Mouse (Mus musculus) liver, embryonic 16.5 days (tissue): Measurements from ENCODE around the gene Fbxo27. TPM values are rescaled to one million over a fixed set of nuclear protein-coding genes. Genes with fewer than 3 reads are reported as not detected.

Source experiments
- ATAC-seq: fragments of 200-750 bp; cut with Nextera tagmentation; 2 replicates; pipeline ENCODE4 v1.8.0; 2017; ENCODE audit warnings: low read depth, mild to moderate bottlenecking, moderate number of reproducible peaks, moderate library complexity
- H3K27ac ChIP-seq: fragments of 300-500 bp; sonication (generic); 2 replicates; pipeline ENCODE4 v1.5.1; 2014; ENCODE audit warnings: mild to moderate bottlenecking, low read length
- H3K27me3 ChIP-seq: fragments of 300-500 bp; sonication (generic); 2 replicates; pipeline ENCODE4 v1.6.1; 2014; ENCODE audit warnings: low read depth, low read length, mixed read lengths; ENCODE audit not compliant: control insufficient read depth, insufficient read depth
- H3K36me3 ChIP-seq: fragments of 300-500 bp; sonication (generic); 2 replicates; pipeline ENCODE4 v1.6.1; 2014; ENCODE audit warnings: mild to moderate bottlenecking; ENCODE audit not compliant: control insufficient read depth, insufficient read depth
- H3K4me1 ChIP-seq: fragments of 300-500 bp; sonication (generic); 2 replicates; pipeline ENCODE4 v1.6.1; 2014; ENCODE audit warnings: low read depth, low read length, mixed read lengths; ENCODE audit not compliant: control insufficient read depth
- H3K4me2 ChIP-seq: fragments of 300-500 bp; sonication (generic); 2 replicates; pipeline ENCODE4 v1.6.1; 2014; ENCODE audit warnings: low read depth, low read length, mixed read lengths
- H3K4me3 ChIP-seq: fragments of 300-500 bp; sonication (generic); 2 replicates; pipeline ENCODE4 v1.5.1; 2014; ENCODE audit warnings: low read depth, mild to moderate bottlenecking, low read length
- H3K9ac ChIP-seq: fragments of 300-500 bp; sonication (generic); 2 replicates; pipeline ENCODE4 v1.6.1; 2014; ENCODE audit warnings: low read depth, low read length
- H3K9me3 ChIP-seq: fragments of 300-500 bp; sonication (generic); replicated peaks from 2 replicates; pipeline ENCODE4 v1.6.1; 2016; ENCODE audit warnings: low read length; ENCODE audit not compliant: control insufficient read depth
- WGBS: fragments of 180-500 bp; shearing (Covaris S2); extraction: QIAGEN DNeasy Blood & Tissue Kit; methylation state at CpG from one replicate; pipeline ENCODE4 v1.1.7; 2014; ENCODE audit not compliant: insufficient replicate concordance; 5-methylcytosine and 5-hydroxymethylcytosine counted together
- polyA plus RNA-seq: library from polyadenylated mRNA; unstranded; fragments of >200 nt; fragmentation: Nextera tagmentation; extraction: Ambion mirVana; gene quantifications from 2 replicates; pipeline ENCODE4 v1.2.1, GENCODE M21; 2015

Fbxo27 gene
- polyA plus RNA-seq, 1 experiment from 2014 or later = 0.34 TPM

GRCm38 (mm10) chr7:28732341-28733142 is 39.9 kb downstream of the Fbxo27 start:
- peak overlapping the region; percentile 18; the same call in 1 of the 2 replicates for H3K9ac ChIP-seq

DNA sequence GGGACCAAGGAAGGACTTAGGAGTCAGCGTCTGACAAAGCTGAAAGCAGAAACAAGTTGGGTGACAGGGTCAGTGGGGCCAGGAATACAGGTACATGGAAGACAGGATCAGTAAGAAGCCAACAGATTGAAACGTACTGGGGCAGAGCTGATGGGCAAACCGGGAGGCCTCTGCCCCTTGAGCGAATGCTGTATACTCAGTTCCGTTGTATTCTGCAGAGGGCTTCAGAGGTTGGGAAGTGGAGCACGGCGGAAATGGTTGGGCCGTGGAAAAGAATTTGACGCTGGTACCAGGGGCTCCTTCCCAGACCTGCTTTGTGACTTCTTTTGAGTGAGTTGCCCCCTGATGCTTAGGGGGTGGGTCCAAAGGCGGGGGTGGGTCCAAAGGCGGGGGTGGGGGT is 40.6 kb downstream of the Fbxo27 start:
- 12% methylated on average over 11 of the region's 11 CpGs for WGBS
- no peak overlapping the region for H3K9ac ChIP-seq
- H3K27ac ChIP-seq = no peak overlapping the region
- H3K36me3 ChIP-seq = no peaks in the 10 kb centered on the region
- no peaks in the 10 kb centered on the region for H3K9me3 ChIP-seq
- H3K4me1 ChIP-seq = peaks cover 9% of the 10 kb centered on the region
- no peak; the same call in 1 of the 2 replicates for ATAC-seq
- peaks cover 5% of the 10 kb centered on the region; the same call in 1 of the 2 replicates for H3K27me3 ChIP-seq
- peak overlapping the region; percentile 58 for H3K4me3 ChIP-seq
- peak overlapping the region; percentile 81 for H3K4me2 ChIP-seq

More at GRCm38 (mm10) chr7:28732341-28733142, 39.9 kb downstream of the Fbxo27 start:
- H3K4me2 ChIP-seq = peak overlapping the region; percentile 81
- no peak overlapping the region for H3K27ac ChIP-seq
- H3K4me1 ChIP-seq = peaks cover 9% of the 10 kb centered on the region
- H3K27me3 ChIP-seq = peaks cover 5% of the 10 kb centered on the region; the same call in 1 of the 2 replicates
- 5% methylated on average over 58 of the region's 58 CpGs for WGBS
- H3K36me3 ChIP-seq = no peaks in the 10 kb centered on the region
- no peaks in the 10 kb centered on the region for H3K9me3 ChIP-seq
- peak; percentile 93 for ATAC-seq
- H3K4me3 ChIP-seq = peak overlapping the region; percentile 58

DNA sequence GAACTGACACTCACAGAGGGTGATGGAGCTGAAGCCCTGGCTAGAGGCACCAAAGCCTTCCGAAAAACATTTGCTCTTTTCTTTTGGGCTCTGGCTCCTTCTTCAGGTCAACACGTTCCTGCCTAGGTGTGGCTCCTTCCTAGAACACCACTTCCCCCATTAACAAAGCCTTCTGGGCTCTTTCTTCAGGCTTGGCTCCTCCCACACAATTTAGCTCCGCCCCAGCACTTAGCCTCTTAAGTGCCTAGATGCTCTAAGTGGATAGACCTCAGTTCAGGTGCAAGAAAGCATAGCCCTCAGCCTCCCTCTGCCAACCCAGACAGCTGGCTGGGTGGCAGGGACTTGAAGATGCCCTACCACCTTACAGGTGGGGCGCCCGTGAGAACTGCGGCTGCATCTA is 43.1 kb downstream of the Fbxo27 start:
- no peak overlapping the region for H3K4me2 ChIP-seq
- peaks cover 10% of the 10 kb centered on the region for H3K4me1 ChIP-seq
- H3K4me3 ChIP-seq = no peak overlapping the region
- no peak overlapping the region for H3K27ac ChIP-seq
- 68% methylated on average over 6 of the region's 6 CpGs for WGBS
- peaks cover 5% of the 10 kb centered on the region; the same call in 1 of the 2 replicates for H3K27me3 ChIP-seq
- no peaks in the 10 kb centered on the region for H3K9me3 ChIP-seq
- ATAC-seq = no peak
- H3K36me3 ChIP-seq = no peaks in the 10 kb centered on the region
- H3K9ac ChIP-seq = no peak overlapping the region

- Histone ChIP-seq H3K27ac (no peak overlapping the region), H3K4me2 (no peak overlapping the region), H3K9me3 (no peaks in the 10 kb centered on the region), H3K27me3 (no peaks in the 10 kb centered on the region), H3K4me3 (no peak overlapping the region), H3K36me3 (no peaks in the 10 kb centered on the region), H3K4me1 (peaks cover 12% of the 10 kb centered on the region), H3K9ac (no peak overlapping the region)
- 90% methylated on average over 21 of the region's 21 CpGs for WGBS
- no peak for ATAC-seq
Observed at GRCm38 (mm10) chr7:28739829-28740228, 47.2 kb downstream of the Fbxo27 start.

DNA sequence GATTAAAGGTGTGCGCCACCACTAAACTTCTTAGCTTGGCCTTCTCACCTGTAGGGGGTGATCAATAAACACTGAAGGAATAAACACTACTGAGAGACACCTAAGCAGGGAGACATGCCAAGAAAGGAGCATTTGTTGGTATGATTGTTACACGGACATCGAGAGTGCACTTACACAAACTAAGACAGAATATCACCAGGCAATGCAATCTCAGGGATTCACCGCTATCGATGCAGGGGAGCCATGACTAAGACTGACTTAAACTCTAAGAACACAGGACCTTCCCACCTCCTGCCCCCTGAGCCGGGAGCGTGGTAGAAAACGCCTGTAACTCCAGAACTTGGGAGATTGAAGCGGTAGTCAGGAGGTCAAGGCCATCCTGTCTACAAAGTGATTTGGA is 48.3 kb downstream of the Fbxo27 start:
- H3K36me3 ChIP-seq = no peaks in the 10 kb centered on the region
- ATAC-seq = no peak
- peak overlapping the region; percentile 67 for H3K4me2 ChIP-seq
- H3K4me1 ChIP-seq = peaks cover 12% of the 10 kb centered on the region
- WGBS = 37% methylated on average over 9 of the region's 9 CpGs
- peak overlapping the region; percentile 74 for H3K9ac ChIP-seq
- H3K4me3 ChIP-seq = peak overlapping the region; percentile 67
- H3K9me3 ChIP-seq = no peaks in the 10 kb centered on the region
- H3K27ac ChIP-seq = no peak overlapping the region; the same call in 1 of the 2 replicates
- H3K27me3 ChIP-seq = no peaks in the 10 kb centered on the region

DNA sequence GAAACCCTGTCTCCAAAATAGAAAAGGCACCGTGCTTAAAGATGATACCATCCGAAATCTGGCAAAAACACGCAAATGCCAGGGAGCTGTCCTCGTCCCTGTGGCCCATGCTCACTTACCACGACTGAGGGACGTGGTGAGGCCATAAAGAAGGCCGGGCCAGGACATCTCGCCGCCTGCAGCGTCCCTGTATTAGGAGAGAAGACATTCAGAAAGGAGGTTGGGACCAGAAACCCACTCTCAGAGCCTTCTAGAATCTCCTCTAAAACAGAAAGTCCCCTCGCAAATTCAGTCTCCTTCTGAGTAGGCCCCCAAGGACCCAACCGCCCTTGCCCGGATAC is 48.7 kb downstream of the Fbxo27 start:
- Histone ChIP-seq H3K4me3 (peak overlapping the region; percentile 67), H3K9me3 (no peaks in the 10 kb centered on the region), H3K27me3 (no peaks in the 10 kb centered on the region), H3K9ac (peak overlapping the region; percentile 74), H3K4me1 (peaks cover 12% of the 10 kb centered on the region), H3K27ac (peak overlapping the region; percentile 42), H3K4me2 (peak overlapping the region; percentile 67), H3K36me3 (no peaks in the 10 kb centered on the region)
- WGBS = 0% methylated on average over 13 of the region's 13 CpGs
- ATAC-seq = no peak

- ATAC-seq = peak; percentile 96
- peak within 1 kb of the TSS; percentile 71 for H3K27ac ChIP-seq
- WGBS = under 1% methylated on average over 39 of the region's 39 CpGs
- H3K4me1 ChIP-seq = peaks cover 12% of the 10 kb centered on the region
- H3K4me2 ChIP-seq = peak within 1 kb of the TSS; percentile 67
- H3K9me3 ChIP-seq = no peaks in the 10 kb centered on the region
- H3K9ac ChIP-seq = peak within 1 kb of the TSS; percentile 74
- H3K36me3 ChIP-seq = no peaks in the 10 kb centered on the region
- H3K4me3 ChIP-seq = peak within 1 kb of the TSS; percentile 67
- no peaks in the 10 kb centered on the region for H3K27me3 ChIP-seq
Observed at GRCm38 (mm10) chr7:28741709-28742438, 49.2 kb downstream of the Fbxo27 start, which contains the start of the genes Mrps12 and Sars2. TSS of gene Mrps12 (minus strand) at chr7:28741820. TSS of gene Sars2 (plus strand) at chr7:28741992.
